Mouse (Mus musculus) liver (tissue): ENCODE data around the gene Zfp874a.
"Not testable (repeated sequence)": the region's sequence is repeated elsewhere in the genome, so short reads cannot be mapped to it uniquely, and the experiment has no call there.

Experiments used
- DNase-seq: peaks from one replicate; pipeline ENCODE4 v3.0.0-alpha.2; 2020; ENCODE audit warnings: mixed read lengths

Zfp874a gene

DNA sequence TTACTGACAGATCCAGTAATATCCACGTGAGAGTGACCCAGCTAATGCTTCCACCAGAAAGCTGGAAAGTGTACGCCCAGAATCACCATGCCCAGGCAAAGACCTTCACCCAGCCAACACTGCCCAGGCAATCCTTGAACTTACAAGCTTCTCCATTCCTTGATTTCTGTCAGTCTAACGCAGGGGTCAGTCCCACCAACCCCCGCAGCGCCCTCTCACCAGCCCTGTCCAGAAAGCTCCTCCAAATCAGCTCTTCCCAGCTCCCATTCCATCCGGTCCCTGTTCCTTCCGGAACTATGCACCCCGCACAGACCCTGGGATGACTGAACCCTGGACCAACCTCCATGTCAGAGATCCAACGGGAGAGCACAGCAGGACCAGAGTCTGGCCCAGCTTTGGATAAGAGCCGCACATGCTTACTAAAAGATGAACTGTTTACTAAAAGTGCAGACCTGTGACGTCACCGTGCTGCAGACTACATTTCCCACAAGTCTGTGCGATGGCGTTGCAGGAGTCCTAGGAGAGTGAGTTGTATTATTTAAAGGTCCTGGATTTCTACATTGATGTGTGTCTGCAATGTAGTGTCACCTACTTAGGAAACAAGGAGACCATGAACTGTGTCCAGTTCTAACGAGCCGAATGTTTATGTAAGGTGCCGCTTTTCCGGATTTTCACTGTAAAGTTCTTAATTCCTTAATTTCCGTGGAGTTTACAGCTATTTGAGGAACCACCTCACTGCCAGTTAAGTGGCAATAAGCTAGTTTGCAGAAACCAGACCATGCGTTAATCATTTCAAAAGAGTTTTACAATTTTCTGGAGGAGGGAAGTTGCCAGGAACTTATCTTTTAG lies at the start of gene Zfp874a:
Gene Zfp874a, minus strand, starts transcription at position 453 of the 849 bp plus-strand sequence.
- peak; percentile 84 for DNase-seq

- DNase-seq, result no peak
Measured at GRCm38 (mm10) chr13:67500908-67501307, 49.5 kb upstream of the Zfp874a start.

GRCm38 (mm10) chr13:67500084-67500719 lies 48.8 kb upstream of the Zfp874a start, which contains the start of gene Zfp58:
Gene Zfp58 (minus strand): TSS chr13:67500555.
- peak; percentile 72 for DNase-seq

- DNase-seq, result no peak
Measured at GRCm38 (mm10) chr13:67495631-67496030, 44.2 kb upstream of the Zfp874a start.

- peak; percentile 15 for DNase-seq
Measured at GRCm38 (mm10) chr13:67484424-67484811, 33.0 kb upstream of the Zfp874a start.

GRCm38 (mm10) chr13:67483625-67484423 lies 32.4 kb upstream of the Zfp874a start, which contains the start of gene Zfp874b:
Gene Zfp874b (minus strand): TSS chr13:67484258.
- DNase-seq, result peak; percentile 86

- DNase-seq, result no peak
Measured at GRCm38 (mm10) chr13:67481528-67481927, 30.1 kb upstream of the Zfp874a start.

GRCm38 (mm10) chr13:67469274-67469673 lies 17.9 kb upstream of the Zfp874a start:
- no peak for DNase-seq

DNA sequence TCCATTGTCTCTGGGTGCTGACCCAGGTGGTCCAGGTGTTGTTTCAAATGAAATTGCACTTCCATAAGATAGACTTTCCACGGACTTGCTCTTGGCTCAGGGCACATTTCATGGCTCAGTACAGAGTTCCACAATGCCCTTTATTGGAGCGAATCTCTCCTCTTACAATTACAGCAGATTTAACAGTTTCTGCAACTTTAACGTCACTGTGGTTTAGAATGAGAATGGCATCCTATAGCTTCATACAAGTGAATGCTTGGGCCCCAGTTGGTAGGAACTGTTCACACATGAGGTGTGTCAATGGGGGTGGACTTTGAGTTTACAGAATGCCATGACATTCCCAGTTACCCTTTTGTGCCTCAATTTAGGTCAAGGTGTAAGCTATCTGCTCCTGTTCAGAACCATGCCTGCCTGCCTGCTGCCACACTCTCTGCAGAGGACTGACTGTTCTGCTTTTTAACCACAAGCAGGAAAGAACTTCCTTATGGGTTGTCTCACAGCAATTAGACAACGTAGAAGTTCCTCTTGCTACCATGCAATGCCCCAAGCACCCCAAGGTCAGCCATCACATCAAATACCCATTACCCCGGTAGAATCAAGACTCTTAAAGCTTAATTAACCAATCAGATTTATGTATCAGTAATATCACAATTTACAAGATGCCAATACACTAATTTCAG lies 12.2 kb upstream of the Zfp874a start:
- DNase-seq, result not testable (repeated sequence)

GRCm38 (mm10) chr13:67452021-67452309 lies 541 bp upstream of the Zfp874a start:
- no peak for DNase-seq

DNA sequence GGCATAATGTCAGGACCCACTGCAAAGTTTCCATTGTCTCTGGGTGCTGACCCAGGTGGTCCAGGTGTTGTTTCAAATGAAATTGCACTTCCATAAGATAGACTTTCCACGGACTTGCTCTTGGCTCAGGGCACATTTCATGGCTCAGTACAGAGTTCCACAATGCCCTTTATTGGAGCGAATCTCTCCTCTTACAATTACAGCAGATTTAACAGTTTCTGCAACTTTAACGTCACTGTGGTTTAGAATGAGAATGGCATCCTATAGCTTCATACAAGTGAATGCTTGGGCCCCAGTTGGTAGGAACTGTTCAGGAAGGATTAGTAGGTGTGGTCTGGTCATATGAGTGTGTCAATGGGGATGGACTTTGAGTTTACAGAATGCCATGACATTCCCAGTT lies 14.3 kb downstream of the Zfp874a start:
- not testable (repeated sequence) for DNase-seq

- no peak for DNase-seq
Measured at GRCm38 (mm10) chr13:67428116-67428515, 23.3 kb downstream of the Zfp874a start.

DNA sequence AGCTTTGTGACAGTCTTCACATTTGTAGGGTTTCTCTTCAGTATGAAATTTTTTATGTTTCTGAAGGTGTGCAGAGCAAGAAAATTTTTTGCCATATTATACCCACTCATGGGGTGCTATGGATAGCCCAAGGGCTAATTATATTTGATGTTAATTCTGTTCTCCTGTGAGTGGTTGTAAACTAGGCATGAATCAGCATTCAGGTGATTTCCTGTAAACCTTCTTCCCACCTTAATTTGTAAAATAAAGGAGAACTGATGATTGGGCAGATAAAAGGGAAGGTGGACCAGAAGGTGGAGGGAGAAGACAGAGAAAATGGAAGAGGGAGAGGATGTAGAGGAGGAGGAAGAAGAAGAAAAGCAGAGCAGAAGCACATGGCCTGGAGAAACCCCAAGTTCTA lies 25.7 kb downstream of the Zfp874a start:
- DNase-seq, result not testable (repeated sequence)

DNA sequence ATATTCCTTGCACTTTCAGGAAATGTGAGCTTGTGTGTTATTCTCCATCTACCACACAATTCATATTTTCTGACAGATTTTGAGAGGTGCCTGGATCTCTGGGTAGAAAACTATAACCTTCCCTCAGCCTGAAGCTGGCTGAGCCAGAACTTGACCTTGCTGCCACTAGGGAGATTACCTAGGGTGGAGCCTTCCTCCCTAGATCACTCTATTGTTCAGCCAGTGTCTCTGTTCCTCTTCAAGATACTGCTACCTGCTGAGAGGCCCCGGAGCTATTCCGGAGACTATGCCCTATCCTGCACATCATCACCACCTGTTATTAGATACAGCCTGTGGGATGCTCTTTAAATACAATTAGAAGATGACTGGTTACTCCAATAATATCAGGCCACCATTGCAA lies 28.9 kb downstream of the Zfp874a start:
- not testable (repeated sequence) for DNase-seq

DNA sequence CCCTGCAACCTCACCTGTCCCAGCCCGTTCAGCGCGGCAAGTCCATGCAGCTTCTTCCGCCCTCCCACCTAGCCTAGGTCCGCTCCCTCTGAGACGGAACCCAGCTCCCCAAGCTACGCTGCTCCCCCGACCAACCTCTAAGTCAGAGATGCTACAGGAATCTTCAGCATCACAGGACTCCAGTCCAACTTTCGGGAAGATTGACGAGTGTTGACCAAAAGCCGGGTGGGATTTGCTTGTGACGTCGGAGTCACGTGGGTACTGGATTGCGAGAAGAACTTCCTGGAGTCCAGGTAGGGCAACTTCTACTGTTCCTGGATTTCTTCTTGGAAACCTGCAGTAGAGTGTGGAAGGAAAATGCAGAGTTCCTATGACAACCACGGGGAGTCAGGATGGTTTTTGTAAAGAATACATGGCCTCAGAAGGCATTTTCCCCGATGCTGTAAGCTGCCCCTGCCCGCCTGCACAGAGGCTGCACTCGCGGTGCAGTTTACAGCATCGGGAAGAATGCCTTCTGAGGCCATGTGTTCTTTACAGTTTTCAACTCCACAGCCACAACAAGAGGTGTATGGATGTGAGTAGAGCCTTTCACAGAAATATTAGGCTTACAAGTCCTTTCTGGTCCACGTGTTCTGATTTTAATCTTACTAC lies 30.1 kb downstream of the Zfp874a start, which contains the start of gene Zfp459:
Gene Zfp459, minus strand, starts transcription at position 212 of the 651 bp plus-strand sequence.
- peak; percentile 22 for DNase-seq

GRCm38 (mm10) chr13:67420558-67421206 lies 30.7 kb downstream of the Zfp874a start:
- DNase-seq, result no peak

- no peak for DNase-seq
Measured at GRCm38 (mm10) chr13:67416811-67417210, 34.6 kb downstream of the Zfp874a start.

GRCm38 (mm10) chr13:67415759-67416158 lies 35.7 kb downstream of the Zfp874a start:
- DNase-seq, result no peak

GRCm38 (mm10) chr13:67413634-67414033 lies 37.8 kb downstream of the Zfp874a start:
- not testable (repeated sequence) for DNase-seq

DNA sequence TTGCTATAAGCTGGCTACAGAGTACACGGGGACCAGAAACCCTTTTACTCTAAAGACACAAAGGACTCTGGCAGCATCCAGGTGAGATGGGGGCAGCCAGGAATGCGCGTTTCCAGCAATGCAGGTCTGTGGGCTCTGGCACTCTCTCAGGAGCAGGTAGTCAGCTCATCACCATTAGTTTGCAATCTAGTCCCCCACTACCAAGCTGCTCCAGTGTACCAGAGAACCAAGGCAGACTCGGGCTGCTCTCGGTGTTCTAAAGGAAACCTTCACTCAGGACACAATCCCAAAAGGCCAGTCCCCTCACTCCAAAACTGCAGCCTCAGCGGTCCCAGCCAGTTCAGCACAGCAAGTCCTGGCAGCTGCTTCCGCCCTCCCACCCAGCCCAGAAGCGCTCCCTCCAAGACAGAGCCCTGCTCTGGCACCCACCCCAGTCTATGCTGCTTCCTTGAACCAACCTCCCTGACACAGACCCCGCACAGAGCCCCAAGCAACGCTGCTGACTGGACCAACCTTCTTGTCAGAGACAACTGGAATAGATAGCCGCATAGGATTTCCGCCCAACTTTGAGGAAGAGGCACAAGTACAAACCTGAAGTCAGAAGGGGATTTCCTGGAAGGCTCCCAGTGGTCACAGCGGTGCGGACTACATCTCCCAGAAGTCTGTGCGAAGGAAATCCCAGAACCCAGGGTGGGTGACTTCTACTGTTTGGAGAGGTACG lies 52.1 kb downstream of the Zfp874a start, which contains the start of gene Zfp429:
Gene Zfp429, minus strand, starts transcription at position 637 of the 721 bp plus-strand sequence.
- DNase-seq, result peak; percentile 64

DNA sequence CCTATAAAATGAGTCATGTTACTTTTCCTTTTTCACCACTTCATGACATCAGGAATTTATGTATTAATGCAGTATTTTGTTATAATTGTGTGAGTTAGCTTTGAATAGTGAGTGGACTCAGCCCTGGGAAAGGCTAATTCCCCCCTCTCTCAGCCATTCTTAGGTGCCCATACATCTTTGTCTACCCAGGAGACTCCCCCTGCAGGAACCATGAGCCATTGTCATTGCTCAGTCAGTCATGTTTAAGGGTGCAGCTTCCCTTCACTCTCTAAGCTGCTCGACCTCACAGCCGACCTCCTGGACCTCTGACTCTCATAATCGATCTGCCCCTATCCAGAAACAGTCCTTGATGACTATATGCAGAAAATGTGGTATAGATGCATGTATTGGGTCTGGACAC lies 75.2 kb downstream of the Zfp874a start:
- DNase-seq, result not testable (repeated sequence)
